Mouse (Mus musculus): Measurements from ENCODE around the gene Fat4. TPM values are rescaled to one million over a fixed set of nuclear protein-coding genes. Genes with fewer than 3 reads are reported as not detected.

Gene Fat4
- 1 to 10 TPM in 1 of 26 experiments, under 1 TPM in 13, not detected in 12; 0.04 to 3.4 (median 0.08) TPM for total RNA-seq (2018; cell fraction: chromatin; rRNA removed)
- total RNA-seq (2018; cell fraction: cytosol; rRNA removed) = under 1 TPM in 5 of 26 experiments, not detected in 21; under 0.01 TPM
- total RNA-seq (2018; cell fraction: nucleus; rRNA removed) = under 1 TPM in 4 of 26 experiments, not detected in 22; 0.12 to 0.82 (median 0.22) TPM
- 0.01 TPM in 1 of 3 replicates, not detected in the others for polyA plus RNA-seq (2018)

DNA sequence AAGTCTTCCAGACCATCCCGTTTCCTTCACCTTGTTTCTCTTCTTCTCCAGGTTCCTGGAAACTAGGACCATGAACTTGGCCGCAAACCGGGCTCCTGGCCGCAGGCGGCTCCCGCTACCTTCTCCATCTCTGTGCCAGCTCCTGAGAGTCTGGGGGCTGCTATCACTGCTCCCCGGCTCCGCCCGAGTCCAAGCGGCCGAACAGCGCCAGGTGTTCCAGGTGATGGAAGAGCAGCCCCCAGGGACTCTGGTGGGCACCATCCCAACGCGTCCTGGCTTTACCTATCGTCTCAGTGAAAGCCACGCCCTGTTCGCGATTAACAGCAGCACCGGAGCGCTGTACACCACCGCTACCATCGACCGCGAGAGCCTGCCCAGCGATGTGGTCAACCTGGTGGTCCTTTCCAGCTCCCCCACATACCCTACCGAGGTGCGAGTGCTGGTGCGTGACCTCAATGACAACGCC, at the start of gene Fat4:
TSS of gene Fat4 (plus strand) at position 51 of the 466 bp plus-strand sequence.
- Histone ChIP-seq H3K4me3 (ENCODE audit: inconsistent target) (no peak within 1 kb of the TSS), H3K36me3 (ENCODE audit: inconsistent target) (no peaks in the 10 kb centered on the region), H3K27ac (no peak within 1 kb of the TSS), H3K79me2 (ENCODE audit: inconsistent target) (no peaks in the 10 kb centered on the region)
- WGBS (ENCODE audit: missing documents) = 5% methylated on average over 27 of the region's 29 CpGs

DNA sequence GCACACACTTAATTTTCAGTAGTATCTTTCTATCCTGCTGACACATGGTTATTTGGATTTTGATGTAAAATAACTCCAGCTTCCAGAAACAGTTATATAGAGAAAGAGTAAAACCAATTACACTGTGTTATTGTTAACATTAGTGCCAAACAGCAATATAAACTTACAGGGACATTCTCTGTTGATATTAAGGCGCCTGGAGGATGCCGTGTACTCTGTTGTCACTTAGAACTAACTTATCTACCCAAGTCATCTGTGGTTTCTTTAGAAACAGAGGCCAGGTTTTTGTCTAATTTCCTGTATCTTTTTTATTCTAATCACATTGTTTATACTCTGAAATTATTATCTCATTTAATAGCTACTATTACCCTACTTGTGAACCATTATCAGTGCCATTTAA, 47.3 kb upstream of the Fat4 start:
- 87% methylated on average over 2 of the region's 2 CpGs for WGBS (ENCODE audit: missing documents)
- no peak overlapping the region for H3K4me3 ChIP-seq (ENCODE audit: inconsistent target)
- H3K27ac ChIP-seq = no peak overlapping the region
- H3K36me3 ChIP-seq (ENCODE audit: inconsistent target) = no peaks in the 10 kb centered on the region
- no peaks in the 10 kb centered on the region for H3K79me2 ChIP-seq (ENCODE audit: inconsistent target)

- Histone ChIP-seq H3K27ac (no peak overlapping the region), H3K79me2 (ENCODE audit: inconsistent target) (no peaks in the 10 kb centered on the region), H3K36me3 (ENCODE audit: inconsistent target) (no peaks in the 10 kb centered on the region), H3K4me3 (ENCODE audit: inconsistent target) (no peak overlapping the region)
- WGBS (ENCODE audit: missing documents) = 87% methylated on average over 5 of the region's 7 CpGs
Observed at GRCm38 (mm10) chr3:38843000-38843538, 43.7 kb upstream of the Fat4 start.

GRCm38 (mm10) chr3:38846602-38847382, 39.9 kb upstream of the Fat4 start:
- Histone ChIP-seq H3K27ac (no peak overlapping the region), H3K79me2 (ENCODE audit: inconsistent target) (no peaks in the 10 kb centered on the region), H3K4me3 (ENCODE audit: inconsistent target) (no peak overlapping the region), H3K36me3 (ENCODE audit: inconsistent target) (no peaks in the 10 kb centered on the region)
- WGBS (ENCODE audit: missing documents) = 74% methylated on average over 11 of the region's 11 CpGs

GRCm38 (mm10) chr3:38849077-38849476, 37.7 kb upstream of the Fat4 start:
- Histone ChIP-seq H3K79me2 (ENCODE audit: inconsistent target) (no peaks in the 10 kb centered on the region), H3K36me3 (ENCODE audit: inconsistent target) (no peaks in the 10 kb centered on the region), H3K27ac (no peak overlapping the region), H3K4me3 (ENCODE audit: inconsistent target) (no peak overlapping the region)
- 88% methylated on average over 3 of the region's 3 CpGs for WGBS (ENCODE audit: missing documents)

- 36% methylated on average over 6 of the region's 6 CpGs for WGBS (ENCODE audit: missing documents)
- no peak overlapping the region for H3K27ac ChIP-seq
- no peaks in the 10 kb centered on the region for H3K36me3 ChIP-seq (ENCODE audit: inconsistent target)
- no peak overlapping the region for H3K4me3 ChIP-seq (ENCODE audit: inconsistent target)
- H3K79me2 ChIP-seq (ENCODE audit: inconsistent target) = no peaks in the 10 kb centered on the region
Observed at GRCm38 (mm10) chr3:38849536-38849935, 37.2 kb upstream of the Fat4 start.

GRCm38 (mm10) chr3:38853650-38854049, 33.1 kb upstream of the Fat4 start:
- WGBS (ENCODE audit: missing documents) = 6% methylated on average over 3 of the region's 3 CpGs
- Histone ChIP-seq H3K36me3 (ENCODE audit: inconsistent target) (no peaks in the 10 kb centered on the region), H3K27ac (no peak overlapping the region), H3K4me3 (ENCODE audit: inconsistent target) (no peak overlapping the region), H3K79me2 (ENCODE audit: inconsistent target) (no peaks in the 10 kb centered on the region)

DNA sequence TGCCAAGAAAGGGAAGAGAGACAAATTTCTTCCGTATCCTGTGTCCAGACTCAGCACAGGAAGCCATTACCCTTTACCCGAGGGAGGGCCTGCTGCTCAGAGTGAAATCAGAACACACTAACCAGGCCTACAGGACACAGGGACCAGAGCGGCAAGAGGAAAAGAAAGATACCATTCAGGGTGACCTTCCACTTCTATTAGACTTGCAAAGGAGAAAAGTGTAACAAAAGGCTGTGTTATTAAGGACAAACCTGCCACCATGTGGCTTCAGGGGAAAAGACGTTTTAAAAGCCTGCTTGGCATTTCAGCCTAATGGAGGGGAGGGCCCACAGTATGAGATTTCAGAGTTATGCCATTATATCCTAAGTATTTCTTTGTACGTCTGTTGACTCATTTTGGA, 26.1 kb upstream of the Fat4 start:
- Histone ChIP-seq H3K79me2 (ENCODE audit: inconsistent target) (no peaks in the 10 kb centered on the region), H3K4me3 (ENCODE audit: inconsistent target) (no peak overlapping the region), H3K27ac (no peak overlapping the region), H3K36me3 (ENCODE audit: inconsistent target) (no peaks in the 10 kb centered on the region)
- WGBS (ENCODE audit: missing documents) = 65% methylated on average over 5 of the region's 5 CpGs

GRCm38 (mm10) chr3:38871291-38871690, 15.4 kb upstream of the Fat4 start:
- no peaks in the 10 kb centered on the region for H3K36me3 ChIP-seq (ENCODE audit: inconsistent target)
- H3K79me2 ChIP-seq (ENCODE audit: inconsistent target) = no peaks in the 10 kb centered on the region
- 94% methylated on average over 2 of the region's 2 CpGs for WGBS (ENCODE audit: missing documents)
- H3K27ac ChIP-seq = no peak overlapping the region
- no peak overlapping the region for H3K4me3 ChIP-seq (ENCODE audit: inconsistent target)

GRCm38 (mm10) chr3:38875872-38876271, 10.9 kb upstream of the Fat4 start:
- no peaks in the 10 kb centered on the region for H3K36me3 ChIP-seq (ENCODE audit: inconsistent target)
- no peaks in the 10 kb centered on the region for H3K79me2 ChIP-seq (ENCODE audit: inconsistent target)
- 94% methylated on average over 2 of the region's 2 CpGs for WGBS (ENCODE audit: missing documents)
- H3K4me3 ChIP-seq (ENCODE audit: inconsistent target) = no peak overlapping the region
- H3K27ac ChIP-seq = no peak overlapping the region

- 95% methylated on average over 4 of the region's 4 CpGs for WGBS (ENCODE audit: missing documents)
- Histone ChIP-seq H3K36me3 (ENCODE audit: inconsistent target) (no peaks in the 10 kb centered on the region), H3K27ac (no peak overlapping the region), H3K79me2 (ENCODE audit: inconsistent target) (no peaks in the 10 kb centered on the region), H3K4me3 (ENCODE audit: inconsistent target) (no peak overlapping the region)
Observed at GRCm38 (mm10) chr3:38876706-38877105, 10.0 kb upstream of the Fat4 start.

- H3K4me3 ChIP-seq (ENCODE audit: inconsistent target) = no peak overlapping the region
- no peaks in the 10 kb centered on the region for H3K36me3 ChIP-seq (ENCODE audit: inconsistent target)
- 44% methylated on average over 6 of the region's 6 CpGs for WGBS (ENCODE audit: missing documents)
- H3K27ac ChIP-seq = no peak overlapping the region
- H3K79me2 ChIP-seq (ENCODE audit: inconsistent target) = no peaks in the 10 kb centered on the region
Observed at GRCm38 (mm10) chr3:38882778-38883177, 4.0 kb upstream of the Fat4 start.

DNA sequence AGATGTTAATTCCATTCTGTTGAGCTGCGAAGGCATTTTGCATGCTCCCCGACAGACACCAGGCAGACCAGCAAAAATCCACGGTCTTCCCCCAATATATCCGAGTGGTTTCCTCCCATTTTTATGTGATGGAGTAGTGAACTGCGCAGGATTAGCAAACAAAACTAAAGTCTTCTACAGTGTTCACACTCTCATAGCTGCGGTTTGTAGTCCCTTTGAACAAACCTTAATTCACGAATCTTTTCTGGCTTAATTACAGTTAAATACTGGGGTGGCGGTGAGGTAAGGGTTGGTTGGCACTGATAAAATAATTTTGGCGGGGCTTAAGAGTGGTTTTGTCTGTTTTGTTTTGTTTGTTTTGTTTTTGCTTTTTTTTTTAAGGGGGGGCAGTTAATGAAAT, 3.1 kb upstream of the Fat4 start:
- no peak overlapping the region for H3K4me3 ChIP-seq (ENCODE audit: inconsistent target)
- 52% methylated on average over 9 of the region's 9 CpGs for WGBS (ENCODE audit: missing documents)

DNA sequence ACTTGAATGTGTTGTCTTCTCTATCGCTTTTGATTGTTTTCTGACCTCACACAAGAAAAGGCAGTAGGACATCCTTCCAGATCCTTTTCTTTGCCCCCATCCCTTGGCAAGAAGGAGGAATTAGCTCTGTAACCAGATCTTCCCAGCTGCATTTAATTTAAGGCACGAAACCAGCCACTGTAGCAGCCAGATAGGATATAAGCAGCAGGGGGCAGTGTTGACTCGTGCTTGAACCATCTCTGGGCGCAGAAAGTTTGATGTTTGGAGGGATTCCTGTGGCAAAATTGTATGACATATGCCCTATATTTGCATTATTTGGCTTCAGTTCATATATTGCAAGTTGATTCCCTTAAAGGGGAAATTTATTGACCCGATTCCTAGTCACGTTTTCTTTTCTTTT, 2.5 kb upstream of the Fat4 start:
- H3K4me3 ChIP-seq (ENCODE audit: inconsistent target) = peak overlapping the region; percentile 39
- WGBS (ENCODE audit: missing documents) = 3% methylated on average over 6 of the region's 6 CpGs
- no peaks in the 10 kb centered on the region for H3K36me3 ChIP-seq (ENCODE audit: inconsistent target)
- no peaks in the 10 kb centered on the region for H3K79me2 ChIP-seq (ENCODE audit: inconsistent target)
- no peak overlapping the region for H3K27ac ChIP-seq

More for the DNA sequence above, 3.1 kb upstream of the Fat4 start:
- Histone ChIP-seq H3K36me3 (ENCODE audit: inconsistent target) (no peaks in the 10 kb centered on the region), H3K27ac (no peak overlapping the region), H3K79me2 (ENCODE audit: inconsistent target) (no peaks in the 10 kb centered on the region)

GRCm38 (mm10) chr3:38884919-38885418, 1.8 kb upstream of the Fat4 start:
- Histone ChIP-seq H3K27ac (no peak overlapping the region), H3K36me3 (ENCODE audit: inconsistent target) (no peaks in the 10 kb centered on the region), H3K79me2 (ENCODE audit: inconsistent target) (no peaks in the 10 kb centered on the region), H3K4me3 (ENCODE audit: inconsistent target) (peak overlapping the region; percentile 39)
- WGBS (ENCODE audit: missing documents) = under 1% methylated on average over 21 of the region's 24 CpGs

All from macrophage (primary cell).